Mouse (Mus musculus) lung, adult 2 months (tissue): ENCODE measurements around the gene Denr.

Experiments used
- CTCF ChIP-seq: fragments of 200-500 bp; IDR thresholded peaks from 2 replicates; pipeline ENCODE4 v1.5.1; 2011; ENCODE audit warnings: mild to moderate bottlenecking, low read length, control low read depth; ENCODE audit not compliant: insufficient read depth
- POLR2A ChIP-seq: fragments of 200-500 bp; IDR thresholded peaks from 2 replicates; pipeline ENCODE4 v1.6.1; 2011; ENCODE audit warnings: low read depth, mild to moderate bottlenecking, control low read depth, low read length, borderline replicate concordance; ENCODE audit errors: extremely low read depth

- TF ChIP-seq POLR2A (no peak), CTCF (0 out of 2 replicates have a peak, but pooled peaks have one; percentile 19)
These were observed 2.8 kb upstream of the Denr start for GRCm38 (mm10) chr5:123904059-123904672.
